Mouse (Mus musculus): ENCODE results near the gene Vti1a. TPM values are rescaled to one million over a fixed set of nuclear protein-coding genes. Genes with fewer than 3 reads are reported as not detected.

The Vti1a gene
- total RNA-seq, 1 experiment from 2014 or later: 62.6 TPM

Other genes with a start within 250 kb of the Vti1a start
- gene Gpam, start 189.1 kb upstream of the Vti1a start, total RNA-seq (2017): 5.9 and 6.3 TPM in 2 replicates
- gene Tectb, start 135.6 kb upstream of the Vti1a start, total RNA-seq (2017): not detected in 2 replicates
- not detected in 2 replicates for gene Gucy2g, start 75.1 kb upstream of the Vti1a start, total RNA-seq (2017)
- 92.0 and 131 TPM in 2 replicates for gene Acsl5, start 64.4 kb upstream of the Vti1a start, total RNA-seq (2017)
- gene Zdhhc6, start 263 bp upstream of the Vti1a start, total RNA-seq (2017): 43.1 and 45.9 TPM in 2 replicates